Mouse (Mus musculus) forebrain, embryonic 11.5 days (tissue): Measurements from ENCODE around the gene Bag6. TPM values are rescaled to one million over a fixed set of nuclear protein-coding genes. Genes with fewer than 3 reads are reported as not detected.

Experiments used
- ATAC-seq: fragments of 200-750 bp; cut with Nextera tagmentation; replicated peaks from 2 replicates; pipeline ENCODE4 v1.8.0; 2017; ENCODE audit warnings: moderate TSS enrichment; ENCODE audit not compliant: low FRiP score
- DNase-seq: peaks from one replicate; pipeline ENCODE4 v3.0.0-alpha.2; 2017; ENCODE audit warnings: low spot score
- H3K27ac ChIP-seq: fragments of 300-500 bp; sonication (generic); 2 replicates; pipeline ENCODE4 v1.5.1; 2014; ENCODE audit warnings: low read depth, low read length
- H3K27me3 ChIP-seq: fragments of 300-500 bp; sonication (generic); 2 replicates; pipeline ENCODE4 v1.6.1; 2014; ENCODE audit warnings: mild to moderate bottlenecking, low read length, mixed read lengths; ENCODE audit not compliant: control insufficient read depth, insufficient read depth
- H3K36me3 ChIP-seq: fragments of 300-500 bp; sonication (generic); 2 replicates; pipeline ENCODE4 v1.6.1; 2014; ENCODE audit warnings: mild to moderate bottlenecking, low read length, moderate library complexity, mixed read lengths; ENCODE audit not compliant: control insufficient read depth, insufficient read depth
- H3K4me1 ChIP-seq: fragments of 300-500 bp; sonication (generic); replicated peaks from 2 replicates; pipeline ENCODE4 v1.6.1; 2014; ENCODE audit warnings: low read length, mixed read lengths; ENCODE audit not compliant: control insufficient read depth, insufficient read depth
- H3K4me2 ChIP-seq: fragments of 300-500 bp; sonication (generic); 2 replicates; pipeline ENCODE4 v1.6.1; 2014; ENCODE audit warnings: low read depth, mild to moderate bottlenecking, low read length, moderate library complexity, mixed read lengths; ENCODE audit not compliant: severe bottlenecking
- H3K4me3 ChIP-seq: fragments of 300-500 bp; sonication (generic); 2 replicates; pipeline ENCODE4 v1.5.1; 2014; ENCODE audit warnings: low read depth, low read length
- H3K9ac ChIP-seq: fragments of 300-500 bp; sonication (generic); 2 replicates; pipeline ENCODE4 v1.6.1; 2014; ENCODE audit warnings: low read length
- H3K9me3 ChIP-seq: fragments of 300-500 bp; sonication (generic); 2 replicates; pipeline ENCODE4 v1.6.1; 2016; ENCODE audit warnings: low read length, mixed read lengths; ENCODE audit not compliant: control insufficient read depth
- WGBS: fragments of 180-500 bp; shearing (Covaris S2); extraction: QIAGEN DNeasy Blood & Tissue Kit; methylation state at CpG from one replicate; pipeline ENCODE4 v1.1.7; 2014; 5-methylcytosine and 5-hydroxymethylcytosine counted together
- polyA plus RNA-seq: library from polyadenylated mRNA; unstranded; fragments of >200 nt; fragmentation: Nextera tagmentation; extraction: Ambion mirVana; gene quantifications from 2 replicates; pipeline ENCODE4 v1.2.1, GENCODE M21; 2014

The Bag6 gene
- polyA plus RNA-seq, 1 experiment from 2014 or later = 96.6 TPM

GRCm38 (mm10) chr17:35186681-35187080, 51.7 kb downstream of the Bag6 start:
- Histone ChIP-seq H3K4me2 (peak overlapping the region; percentile 42), H3K27ac (peak overlapping the region; percentile 53; the same call in 1 of the 2 replicates), H3K36me3 (no peaks in the 10 kb centered on the region), H3K4me3 (peak overlapping the region; percentile 26), H3K4me1 (peaks cover 3% of the 10 kb centered on the region; the same call in 1 of the 2 replicates), H3K9ac (no peak overlapping the region; the same call in 1 of the 2 replicates), H3K9me3 (no peaks in the 10 kb centered on the region), H3K27me3 (no peaks in the 10 kb centered on the region)
- no peak for ATAC-seq
- 0% methylated on average over 4 of the region's 4 CpGs for WGBS
- no peak for DNase-seq

- Histone ChIP-seq H3K4me3 (no peak overlapping the region), H3K9me3 (no peaks in the 10 kb centered on the region), H3K27ac (no peak overlapping the region), H3K4me2 (no peak overlapping the region), H3K9ac (no peak overlapping the region), H3K36me3 (no peaks in the 10 kb centered on the region), H3K27me3 (no peaks in the 10 kb centered on the region), H3K4me1 (peaks cover 3% of the 10 kb centered on the region; the same call in 1 of the 2 replicates)
- 72% methylated on average over 4 of the region's 4 CpGs for WGBS
- DNase-seq (no peak), ATAC-seq (no peak)
Measured at GRCm38 (mm10) chr17:35187345-35187744, 52.4 kb downstream of the Bag6 start.

GRCm38 (mm10) chr17:35187959-35188610, 53.1 kb downstream of the Bag6 start, which contains the start of gene Lst1:
Gene Lst1 (minus strand): TSS chr17:35188439.
- peaks cover 3% of the 10 kb centered on the region; the same call in 1 of the 2 replicates for H3K4me1 ChIP-seq
- H3K9me3 ChIP-seq = no peaks in the 10 kb centered on the region
- ATAC-seq = no peak
- no peak within 1 kb of the TSS for H3K9ac ChIP-seq
- no peak within 1 kb of the TSS for H3K4me2 ChIP-seq
- H3K27me3 ChIP-seq = no peaks in the 10 kb centered on the region
- 62% methylated on average over 7 of the region's 7 CpGs for WGBS
- no peaks in the 10 kb centered on the region for H3K36me3 ChIP-seq
- no peak for DNase-seq
- H3K27ac ChIP-seq = no peak within 1 kb of the TSS
- H3K4me3 ChIP-seq = no peak within 1 kb of the TSS

- Histone ChIP-seq H3K4me3 (no peak overlapping the region), H3K9ac (no peak overlapping the region), H3K27me3 (no peaks in the 10 kb centered on the region), H3K4me1 (peaks cover 3% of the 10 kb centered on the region; the same call in 1 of the 2 replicates), H3K27ac (no peak overlapping the region), H3K4me2 (no peak overlapping the region), H3K36me3 (no peaks in the 10 kb centered on the region), H3K9me3 (no peaks in the 10 kb centered on the region)
- WGBS = 72% methylated on average over 1 of the region's 1 CpGs
- ATAC-seq = no peak
- no peak for DNase-seq
Measured at GRCm38 (mm10) chr17:35189186-35189585, 54.2 kb downstream of the Bag6 start.

- no peak overlapping the region for H3K4me3 ChIP-seq
Measured at GRCm38 (mm10) chr17:35190096-35190495, 55.1 kb downstream of the Bag6 start.

GRCm38 (mm10) chr17:35191723-35192122, 56.7 kb downstream of the Bag6 start:
- no peak overlapping the region for H3K9ac ChIP-seq
- DNase-seq = no peak
- peaks cover 3% of the 10 kb centered on the region; the same call in 1 of the 2 replicates for H3K4me1 ChIP-seq
- no peak overlapping the region for H3K4me3 ChIP-seq
- ATAC-seq = no peak
- H3K4me2 ChIP-seq = no peak overlapping the region
- no peaks in the 10 kb centered on the region for H3K36me3 ChIP-seq
- H3K27me3 ChIP-seq = peaks cover 18% of the 10 kb centered on the region
- H3K9me3 ChIP-seq = no peaks in the 10 kb centered on the region
- H3K27ac ChIP-seq = no peak overlapping the region
- WGBS = 66% methylated on average over 2 of the region's 2 CpGs

More at GRCm38 (mm10) chr17:35190096-35190495, 55.1 kb downstream of the Bag6 start:
- peaks cover 3% of the 10 kb centered on the region; the same call in 1 of the 2 replicates for H3K4me1 ChIP-seq
- H3K9ac ChIP-seq = no peak overlapping the region
- H3K27me3 ChIP-seq = peaks cover 2% of the 10 kb centered on the region; the same call in 1 of the 2 replicates
- H3K27ac ChIP-seq = no peak overlapping the region
- DNase-seq (no peak), ATAC-seq (no peak)
- H3K36me3 ChIP-seq = no peaks in the 10 kb centered on the region
- no peaks in the 10 kb centered on the region for H3K9me3 ChIP-seq
- no peak overlapping the region for H3K4me2 ChIP-seq
- 77% methylated on average over 4 of the region's 4 CpGs for WGBS

- no peaks in the 10 kb centered on the region for H3K36me3 ChIP-seq
- 87% methylated on average over 5 of the region's 5 CpGs for WGBS
- no peak overlapping the region for H3K4me2 ChIP-seq
- peaks cover 3% of the 10 kb centered on the region; the same call in 1 of the 2 replicates for H3K4me1 ChIP-seq
- ATAC-seq = no peak
- no peak overlapping the region for H3K4me3 ChIP-seq
- no peak overlapping the region for H3K27ac ChIP-seq
- no peak overlapping the region for H3K9ac ChIP-seq
- H3K27me3 ChIP-seq = peaks cover 18% of the 10 kb centered on the region
- H3K9me3 ChIP-seq = no peaks in the 10 kb centered on the region
- no peak for DNase-seq
Measured at GRCm38 (mm10) chr17:35192924-35193323, 57.9 kb downstream of the Bag6 start.

- no peaks in the 10 kb centered on the region for H3K36me3 ChIP-seq
- peak within 1 kb of the TSS; percentile 59; the same call in 1 of the 2 replicates for H3K4me2 ChIP-seq
- H3K9ac ChIP-seq = no peak within 1 kb of the TSS; the same call in 1 of the 2 replicates
- no peak within 1 kb of the TSS for H3K4me3 ChIP-seq
- DNase-seq (no peak), ATAC-seq (no peak)
- H3K27me3 ChIP-seq = peaks cover 18% of the 10 kb centered on the region
- H3K9me3 ChIP-seq = no peaks in the 10 kb centered on the region
- WGBS = 80% methylated on average over 28 of the region's 28 CpGs
- no peak within 1 kb of the TSS for H3K27ac ChIP-seq
- peaks cover 3% of the 10 kb centered on the region; the same call in 1 of the 2 replicates for H3K4me1 ChIP-seq
Measured at GRCm38 (mm10) chr17:35193881-35194843, 59.2 kb downstream of the Bag6 start, which contains the start of gene Ltb. Gene Ltb (plus strand): TSS chr17:35194439.
